Mouse (Mus musculus): Measurements from ENCODE around the gene Accs. TPM values are rescaled to one million over a fixed set of nuclear protein-coding genes. Genes with fewer than 3 reads are reported as not detected.

Accs gene
- polyA plus RNA-seq, 1 experiment = 2.4 TPM

DNA sequence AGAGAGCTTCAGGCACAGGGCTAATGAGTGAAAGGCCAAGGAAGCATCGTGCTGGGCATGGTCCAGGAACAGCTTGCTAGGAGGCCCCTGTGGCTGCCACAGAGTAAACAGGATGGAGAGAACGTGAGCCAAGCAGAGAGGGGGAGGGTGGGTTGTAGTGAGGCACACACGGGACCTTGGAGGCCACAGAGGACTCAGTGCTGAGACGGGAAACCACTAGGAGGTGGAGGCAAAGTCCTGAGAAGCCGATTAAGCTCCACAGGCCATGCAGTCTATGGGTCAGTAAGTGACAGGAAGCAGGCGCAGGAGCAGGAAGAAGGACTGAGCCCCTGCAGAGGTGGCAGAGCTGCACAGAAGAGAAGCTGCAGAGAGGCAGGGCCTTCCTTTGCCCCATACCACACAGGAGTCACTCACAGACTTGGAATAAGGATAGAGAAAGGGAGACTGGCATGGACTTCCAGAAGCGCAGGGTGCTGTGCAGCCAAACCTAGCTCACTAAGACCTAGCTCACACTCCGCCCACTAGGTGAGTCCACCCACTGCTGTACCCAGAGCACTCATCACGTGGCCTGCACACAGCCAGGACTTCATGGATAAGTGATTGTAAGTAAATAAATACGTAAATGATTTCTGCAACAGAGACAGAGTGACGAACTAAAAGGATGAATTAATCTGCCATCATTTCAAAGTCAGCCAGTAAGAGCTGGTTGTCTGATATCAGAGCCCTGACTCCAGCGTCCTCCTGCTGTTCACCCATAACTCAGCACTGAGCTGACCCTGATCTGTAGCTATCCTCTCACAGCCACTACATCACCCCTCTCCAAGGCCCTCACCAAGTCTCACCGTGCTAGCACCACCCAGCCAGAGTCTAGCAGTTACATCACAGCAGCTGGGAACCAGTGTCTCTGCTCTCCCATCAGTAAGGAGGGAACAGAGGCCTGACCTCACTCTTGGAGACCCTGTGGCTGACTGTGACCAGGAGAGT lies 57.9 kb downstream of the Accs start:
- no peaks in the 10 kb centered on the region for H3K79me2 ChIP-seq (ENCODE audit: control insufficient read depth, insufficient read depth)
- H3K36me3 ChIP-seq (ENCODE audit: control insufficient read depth, insufficient read depth) = peaks cover 18% of the 10 kb centered on the region
- H3K79me3 ChIP-seq (ENCODE audit: low read depth) = no peaks in the 10 kb centered on the region
- H3ac ChIP-seq (ENCODE audit: control insufficient read depth, insufficient read length, low read depth) = no peak overlapping the region
- TF ChIP-seq MYOD1 (IDR thresholded peaks at IDR 0.05; ENCODE audit: control insufficient read depth, insufficient read length, low read depth) (no peak), CEBPB (IDR thresholded peaks at IDR 0.05; ENCODE audit: low read depth) (no peak), CTCF (IDR thresholded peaks at IDR 0.05; ENCODE audit: control insufficient read depth, insufficient read depth, insufficient read length) (no peak), MAX (IDR thresholded peaks at IDR 0.05) (no peak), USF1 (IDR thresholded peaks at IDR 0.05; ENCODE audit: low read depth) (no peak), MYOG (IDR thresholded peaks at IDR 0.05; ENCODE audit: control insufficient read depth, extremely low read depth, insufficient read length) (no peak), FOSL1 (IDR thresholded peaks at IDR 0.05; ENCODE audit: insufficient read depth, low read length, poor library complexity, severe bottlenecking) (no peak)
- H3K27me3 ChIP-seq (ENCODE audit: control insufficient read depth, insufficient read depth, insufficient read length) = no peaks in the 10 kb centered on the region
- H3K4me3 ChIP-seq (ENCODE audit: insufficient read depth, poor library complexity, severe bottlenecking) = no peak overlapping the region

DNA sequence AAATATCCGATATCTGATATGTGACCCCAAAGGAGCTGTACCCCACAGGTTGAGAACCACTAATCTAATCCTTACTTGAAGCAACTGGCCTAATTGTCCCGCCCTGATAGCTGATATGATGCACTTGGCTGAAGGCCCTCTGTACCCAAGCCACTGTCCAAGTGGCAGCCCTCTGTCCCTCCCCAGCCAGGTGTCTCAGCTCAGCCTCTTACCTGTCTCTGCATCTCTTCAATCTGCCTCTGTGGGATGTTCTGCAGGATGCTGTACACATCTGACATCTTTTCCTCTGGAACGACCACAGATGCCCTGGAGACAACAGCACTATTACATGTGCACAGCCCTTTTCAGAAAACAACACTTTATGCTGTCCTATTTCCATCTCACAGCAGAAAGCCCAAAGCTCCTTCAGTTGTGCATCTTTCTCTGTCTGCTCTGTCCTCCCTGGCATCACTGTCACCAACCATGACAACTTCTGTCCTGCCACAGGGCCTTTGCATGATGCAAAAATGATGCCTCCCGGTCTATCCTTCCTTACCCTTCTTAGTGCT lies 58.9 kb downstream of the Accs start:
- H3ac ChIP-seq (ENCODE audit: control insufficient read depth, insufficient read length, low read depth) = no peak overlapping the region
- H3K4me3 ChIP-seq (ENCODE audit: insufficient read depth, poor library complexity, severe bottlenecking) = no peak overlapping the region
- no peaks in the 10 kb centered on the region for H3K79me2 ChIP-seq (ENCODE audit: control insufficient read depth, insufficient read depth)
- no peaks in the 10 kb centered on the region for H3K27me3 ChIP-seq (ENCODE audit: control insufficient read depth, insufficient read depth, insufficient read length)
- TF ChIP-seq CTCF (IDR thresholded peaks at IDR 0.05; ENCODE audit: control insufficient read depth, insufficient read depth, insufficient read length) (no peak), FOSL1 (IDR thresholded peaks at IDR 0.05; ENCODE audit: insufficient read depth, low read length, poor library complexity, severe bottlenecking) (no peak), MYOD1 (IDR thresholded peaks at IDR 0.05; ENCODE audit: control insufficient read depth, insufficient read length, low read depth) (no peak)
- peaks cover 15% of the 10 kb centered on the region for H3K36me3 ChIP-seq (ENCODE audit: control insufficient read depth, insufficient read depth)
- H3K79me3 ChIP-seq (ENCODE audit: low read depth) = no peaks in the 10 kb centered on the region

DNA sequence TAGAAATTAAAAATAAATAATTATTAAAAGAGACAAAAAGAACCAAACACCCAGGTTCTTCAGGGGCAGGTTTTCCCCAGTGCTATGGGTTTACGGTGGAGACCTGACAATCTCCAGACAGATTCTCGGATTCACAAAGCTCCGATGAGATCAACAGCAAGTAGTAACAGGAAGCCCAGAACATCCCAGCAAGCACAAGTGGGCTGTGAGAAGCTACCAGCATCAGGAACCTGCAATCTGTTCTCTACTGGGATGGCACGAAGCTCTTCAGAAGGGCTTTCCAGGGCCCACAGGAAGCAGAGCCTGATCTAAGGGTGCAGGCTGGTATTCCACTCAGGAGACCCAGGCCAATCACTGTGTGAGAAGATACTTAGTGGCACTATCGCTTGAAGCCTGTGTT lies 61.2 kb downstream of the Accs start:
- no peaks in the 10 kb centered on the region for H3K79me2 ChIP-seq (ENCODE audit: control insufficient read depth, insufficient read depth)
- H3K36me3 ChIP-seq (ENCODE audit: control insufficient read depth, insufficient read depth) = peaks cover 10% of the 10 kb centered on the region
- no peaks in the 10 kb centered on the region for H3K27me3 ChIP-seq (ENCODE audit: control insufficient read depth, insufficient read depth, insufficient read length)
- no peak overlapping the region for H3ac ChIP-seq (ENCODE audit: control insufficient read depth, insufficient read length, low read depth)
- H3K79me3 ChIP-seq (ENCODE audit: low read depth) = no peaks in the 10 kb centered on the region
- no peak overlapping the region for H3K4me3 ChIP-seq (ENCODE audit: insufficient read depth, poor library complexity, severe bottlenecking)
- TF ChIP-seq MAX (IDR thresholded peaks at IDR 0.05) (no peak), CTCF (IDR thresholded peaks at IDR 0.05; ENCODE audit: control insufficient read depth, insufficient read depth, insufficient read length) (no peak), MYOD1 (IDR thresholded peaks at IDR 0.05; ENCODE audit: control insufficient read depth, insufficient read length, low read depth) (no peak), USF1 (IDR thresholded peaks at IDR 0.05; ENCODE audit: low read depth) (no peak), CEBPB (IDR thresholded peaks at IDR 0.05; ENCODE audit: low read depth) (no peak), MYOG (IDR thresholded peaks at IDR 0.05; ENCODE audit: control insufficient read depth, extremely low read depth, insufficient read length) (no peak), FOSL1 (IDR thresholded peaks at IDR 0.05; ENCODE audit: insufficient read depth, low read length, poor library complexity, severe bottlenecking) (no peak)

DNA sequence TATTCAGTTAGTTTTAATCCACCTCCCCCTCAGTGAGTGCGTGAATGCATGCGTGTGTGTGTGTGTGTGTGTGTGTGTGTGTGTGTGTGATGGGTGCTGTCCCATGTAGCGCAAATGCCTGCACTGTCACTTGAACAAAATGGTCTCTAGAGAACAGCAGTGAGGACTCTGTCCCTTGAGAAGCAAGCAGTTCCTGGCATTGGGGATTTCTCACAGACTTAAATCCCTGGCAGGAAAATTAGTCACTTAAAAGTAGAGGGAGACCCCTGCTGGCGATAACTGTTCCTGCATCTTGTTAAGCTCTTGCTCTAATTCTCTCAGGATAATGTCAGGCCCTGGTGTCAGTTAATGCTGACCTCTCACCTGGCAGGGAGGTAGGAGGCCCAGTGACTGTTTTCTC lies 63.6 kb downstream of the Accs start:
- no peaks in the 10 kb centered on the region for H3K79me3 ChIP-seq (ENCODE audit: low read depth)
- TF ChIP-seq CTCF (IDR thresholded peaks at IDR 0.05; ENCODE audit: control insufficient read depth, insufficient read depth, insufficient read length) = peak; percentile 19
- TF ChIP-seq CEBPB (IDR thresholded peaks at IDR 0.05; ENCODE audit: low read depth) = no peak
- no peak overlapping the region for H3ac ChIP-seq (ENCODE audit: control insufficient read depth, insufficient read length, low read depth)
- H3K36me3 ChIP-seq (ENCODE audit: control insufficient read depth, insufficient read depth) = peaks cover 5% of the 10 kb centered on the region
- H3K4me3 ChIP-seq (ENCODE audit: insufficient read depth, poor library complexity, severe bottlenecking) = no peak overlapping the region
- no peaks in the 10 kb centered on the region for H3K79me2 ChIP-seq (ENCODE audit: control insufficient read depth, insufficient read depth)
- H3K27me3 ChIP-seq (ENCODE audit: control insufficient read depth, insufficient read depth, insufficient read length) = no peaks in the 10 kb centered on the region

DNA sequence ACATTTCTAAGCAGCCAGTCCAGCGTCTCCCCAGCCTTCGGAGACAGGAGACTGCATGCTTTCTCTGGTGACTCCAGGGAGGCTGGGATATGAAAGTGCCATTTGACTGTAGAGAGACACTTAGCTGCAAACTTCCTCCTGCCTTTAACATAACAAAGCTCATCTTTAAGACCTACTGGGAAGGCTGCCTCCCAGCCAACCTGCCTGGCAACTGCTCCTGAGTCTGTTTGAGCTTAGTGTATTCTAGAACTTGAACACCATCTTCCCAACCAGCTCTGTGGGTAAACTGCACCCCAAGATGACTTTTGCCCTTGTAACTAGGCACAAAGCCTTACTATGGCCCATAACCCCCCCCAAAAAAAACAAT lies 64.3 kb downstream of the Accs start:
- peaks cover 5% of the 10 kb centered on the region for H3K36me3 ChIP-seq (ENCODE audit: control insufficient read depth, insufficient read depth)
- TF ChIP-seq CTCF (IDR thresholded peaks at IDR 0.05; ENCODE audit: control insufficient read depth, insufficient read depth, insufficient read length) (no peak), MYOD1 (IDR thresholded peaks at IDR 0.05; ENCODE audit: control insufficient read depth, insufficient read length, low read depth) (no peak), FOSL1 (IDR thresholded peaks at IDR 0.05; ENCODE audit: insufficient read depth, low read length, poor library complexity, severe bottlenecking) (no peak), USF1 (IDR thresholded peaks at IDR 0.05; ENCODE audit: low read depth) (no peak), CEBPB (IDR thresholded peaks at IDR 0.05; ENCODE audit: low read depth) (no peak), MYOG (IDR thresholded peaks at IDR 0.05; ENCODE audit: control insufficient read depth, extremely low read depth, insufficient read length) (no peak), MAX (IDR thresholded peaks at IDR 0.05) (no peak)
- no peak overlapping the region for H3K4me3 ChIP-seq (ENCODE audit: insufficient read depth, poor library complexity, severe bottlenecking)
- no peak overlapping the region for H3ac ChIP-seq (ENCODE audit: control insufficient read depth, insufficient read length, low read depth)
- H3K79me3 ChIP-seq (ENCODE audit: low read depth) = no peaks in the 10 kb centered on the region
- H3K27me3 ChIP-seq (ENCODE audit: control insufficient read depth, insufficient read depth, insufficient read length) = no peaks in the 10 kb centered on the region
- H3K79me2 ChIP-seq (ENCODE audit: control insufficient read depth, insufficient read depth) = no peaks in the 10 kb centered on the region

Measured in C2C12 (cell line).